In genomic region chr3:122274241-122275024, GRCm38 (mm10) we compare ENCODE assay signal across 8 mouse cellular contexts. TPM values are rescaled to one million over a fixed set of nuclear protein-coding genes. Genes with fewer than 3 reads are reported as not detected.
DNase-seq lines count a peak whose midpoint lies in the region; ATAC-seq and TF ChIP-seq lines count a peak whose summit lies in the region.

Gene Dnttip2 (plus strand): TSS chr3:122274388.

- peak within 1 kb of the TSS; percentile 82 for H3K4me2 ChIP-seq in heart, embryonic 15.5 days
- peak within 1 kb of the TSS; percentile 93 for H3K4me2 ChIP-seq in liver, postnatal 0 days (ENCODE audit: low read depth, low read length)
- peak within 1 kb of the TSS; percentile 90 for H3K4me2 ChIP-seq in neural tube, embryonic 14.5 days (ENCODE audit: low read depth, low read length)

- peak within 1 kb of the TSS; percentile 96 for H3K9ac ChIP-seq in heart, embryonic 15.5 days
- H3K9ac ChIP-seq in liver, postnatal 0 days (replicated peaks) = peak within 1 kb of the TSS; percentile 98
- peak within 1 kb of the TSS; percentile 68 for H3K9ac ChIP-seq in neural tube, embryonic 14.5 days (replicated peaks; ENCODE audit: low read depth, low read length)

- peaks cover 38% of the 10 kb centered on the region for H3K4me1 ChIP-seq in heart, embryonic 15.5 days (replicated peaks)
- peaks cover 20% of the 10 kb centered on the region for H3K4me1 ChIP-seq in liver, postnatal 0 days (ENCODE audit: insufficient read depth)
- peaks cover 26% of the 10 kb centered on the region for H3K4me1 ChIP-seq in neural tube, embryonic 14.5 days (ENCODE audit: control insufficient read depth, insufficient read depth, low read length)

- peak; percentile 65 to 76 for DNase-seq in CD8-positive naive resting alpha-beta T cell, adult 2 months (ENCODE audit: low read depth in 2 of 2, low spot score in 2 of 2)
- DNase-seq in c-Kit-negative CD71-positive TER-119-positive erythroid progenitor cells, embryonic 14.5 days (ENCODE audit: low read depth, low spot score) = peak; percentile 71
- peak; percentile 94 for DNase-seq in fibroblast of lung, adult 2 months (ENCODE audit: low read depth)
- DNase-seq in kidney, postnatal 25 days = peak; percentile 93 to 97
- peak; percentile 93 for DNase-seq in liver, postnatal 0 days
- peak; percentile 93 for DNase-seq in testis, postnatal 10 days (ENCODE audit: low spot score)

- peak; percentile 74; the same call in 1 of the 2 replicates for TF ChIP-seq EP300 in liver, postnatal 0 days (IDR thresholded peaks at IDR 0.05; ENCODE audit: low read depth)

- peak; percentile 96 for ATAC-seq in heart, embryonic 15.5 days (replicated peaks; ENCODE audit: insufficient number of reproducible peaks, insufficient read depth, low FRiP score, low read depth)
- peak; percentile 93 for ATAC-seq in liver, postnatal 0 days
- peak; percentile 97 for ATAC-seq in neural tube, embryonic 14.5 days (ENCODE audit: low read depth)

- H3K27ac ChIP-seq in heart, embryonic 15.5 days = peak within 1 kb of the TSS; percentile 83
- peak within 1 kb of the TSS; percentile 89 for H3K27ac ChIP-seq in liver, postnatal 0 days (ENCODE audit: low read depth)
- peak within 1 kb of the TSS; percentile 25 for H3K27ac ChIP-seq in neural tube, embryonic 14.5 days (ENCODE audit: low read depth, low read length)

- TF ChIP-seq CTCF in liver, postnatal 0 days (IDR thresholded peaks at IDR 0.05; ENCODE audit: low read depth) = peak; percentile 2; the same call in 1 of the 2 replicates

- WGBS in heart, embryonic 15.5 days = under 1% methylated on average over 57 of the region's 57 CpGs
- WGBS in liver, postnatal 0 days (ENCODE audit: insufficient replicate concordance) = under 1% methylated on average over 55 of the region's 57 CpGs
- 1% methylated on average over 57 of the region's 57 CpGs for WGBS in neural tube, embryonic 14.5 days

- H3K36me3 ChIP-seq in heart, embryonic 15.5 days = peaks cover 40% of the 10 kb centered on the region
- H3K36me3 ChIP-seq in liver, postnatal 0 days (replicated peaks; ENCODE audit: insufficient read depth, low read length) = peaks cover 35% of the 10 kb centered on the region
- H3K36me3 ChIP-seq in neural tube, embryonic 14.5 days (ENCODE audit: control insufficient read depth, insufficient read depth, low read length) = peaks cover 22% of the 10 kb centered on the region; the same call in 1 of the 2 replicates

- no peaks in the 10 kb centered on the region for H3K27me3 ChIP-seq in heart, embryonic 15.5 days
- H3K27me3 ChIP-seq in liver, postnatal 0 days (ENCODE audit: insufficient read depth, low read length) = no peaks in the 10 kb centered on the region
- no peaks in the 10 kb centered on the region for H3K27me3 ChIP-seq in neural tube, embryonic 14.5 days (ENCODE audit: control insufficient read depth, insufficient read depth, low read length)

- no peaks in the 10 kb centered on the region for H3K9me3 ChIP-seq in heart, embryonic 15.5 days (replicated peaks)
- no peaks in the 10 kb centered on the region for H3K9me3 ChIP-seq in liver, postnatal 0 days (ENCODE audit: low read length)
- H3K9me3 ChIP-seq in neural tube, embryonic 14.5 days (ENCODE audit: control insufficient read depth, low read length) = no peaks in the 10 kb centered on the region

- peak within 1 kb of the TSS; percentile 90 for H3K4me3 ChIP-seq in heart, embryonic 15.5 days
- H3K4me3 ChIP-seq in liver, postnatal 0 days (ENCODE audit: low read depth, low read length) = peak within 1 kb of the TSS; percentile 100
- H3K4me3 ChIP-seq in neural tube, embryonic 14.5 days (ENCODE audit: low read depth, low read length) = peak within 1 kb of the TSS; percentile 72

RNA-seq across cellular contexts. Expression of gene Dnttip2, which starts in this region (rescaled TPM):
- 37.7 and 38.4 TPM in 2 replicates for polyA plus RNA-seq in heart, embryonic 15.5 days (2015; fragmentation: Nextera tagmentation; extraction: Ambion mirVana)
- 23.8 and 25.3 TPM in 2 replicates for polyA plus RNA-seq in liver, postnatal 0 days (2015; fragmentation: Nextera tagmentation; extraction: Ambion mirVana)
- 48.2 and 54.3 TPM in 2 replicates for polyA plus RNA-seq in neural tube, embryonic 14.5 days (2014; fragmentation: Nextera tagmentation; extraction: Ambion mirVana)

Comparison
In these comparisons a context has a peak if more than half of its experiments do, and no peak if none do; other contexts are left out.
1. Peak in every context shown above with its lines: DNase-seq, ATAC-seq, H3K4me3 ChIP-seq and H3K27ac ChIP-seq.
2. H3K27ac ChIP-seq: peak in every context shown above with its lines; median percentile 89 in liver, postnatal 0 days; 83 in heart, embryonic 15.5 days; 25 in neural tube, embryonic 14.5 days.